Mouse (Mus musculus): ENCODE measurements at regions not wholly inside any gene's neighbourhood (a gene's known extent, or its start where the extent isn't known, plus 50 kb on each side); places are given as distances from the start of the nearest gene placed in this dataset.
"Not testable (repeated sequence)": the region's sequence is repeated elsewhere in the genome, so short reads cannot be mapped to it uniquely, and the experiment has no call there.

GRCm38 (mm10) chr16:69937514-69938194 is 74.1 kb upstream of the Speer2 start:
- H3K4me1 ChIP-seq (ENCODE audit: control insufficient read depth, insufficient read depth, low read length): no peaks in the 10 kb centered on the region
- WGBS: 79% methylated on average over 1 of the region's 1 CpGs
- no peak for DNase-seq
- H3K27ac ChIP-seq (ENCODE audit: insufficient read depth, low read length): no peak overlapping the region
- TF ChIP-seq POLR2A (IDR thresholded peaks at IDR 0.05; ENCODE audit: borderline replicate concordance, insufficient read depth, low read length) (no peak), CTCF (IDR thresholded peaks at IDR 0.05; ENCODE audit: borderline replicate concordance, insufficient read depth, low read depth, low read length) (no peak)
- H3K27me3 ChIP-seq (ENCODE audit: control insufficient read depth, insufficient read depth, low read length): no peaks in the 10 kb centered on the region
- H3K4me3 ChIP-seq (replicated peaks; ENCODE audit: insufficient read depth, low read depth, low read length): no peak overlapping the region

- DNase-seq: no peak
- Histone ChIP-seq H3K4me3 (replicated peaks; ENCODE audit: insufficient read depth, low read depth, low read length) (no peak overlapping the region), H3K27ac (ENCODE audit: insufficient read depth, low read length) (no peak overlapping the region), H3K4me1 (ENCODE audit: control insufficient read depth, insufficient read depth, low read length) (no peaks in the 10 kb centered on the region), H3K27me3 (ENCODE audit: control insufficient read depth, insufficient read depth, low read length) (no peaks in the 10 kb centered on the region)
- TF ChIP-seq CTCF (IDR thresholded peaks at IDR 0.05; ENCODE audit: borderline replicate concordance, insufficient read depth, low read depth, low read length): no peak
- no peak for TF ChIP-seq POLR2A (IDR thresholded peaks at IDR 0.05; ENCODE audit: borderline replicate concordance, insufficient read depth, low read length)
- 81% methylated on average over 1 of the region's 1 CpGs for WGBS
Observed at GRCm38 (mm10) chr16:69943635-69944034, 80.1 kb upstream of the Speer2 start.

DNA sequence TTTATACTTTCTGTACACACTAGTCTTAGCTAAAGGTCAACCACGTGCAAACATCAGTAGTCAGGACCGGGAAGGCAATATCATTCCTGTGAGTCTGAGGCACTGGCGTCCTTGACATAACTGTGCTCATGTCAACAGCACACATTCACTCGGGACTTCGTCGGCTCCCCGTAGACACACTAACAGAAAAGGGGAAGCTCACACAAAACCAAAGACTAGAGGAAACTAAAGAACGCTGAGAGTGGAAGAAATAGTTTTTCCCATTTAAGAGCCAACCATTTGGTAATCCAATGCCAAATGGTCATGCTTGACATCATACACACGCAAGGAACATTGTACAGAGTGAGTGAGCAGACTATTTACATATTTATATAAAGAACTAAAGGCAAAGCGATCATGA is 85.2 kb upstream of the Speer2 start:
- no peak for DNase-seq
- no peak for TF ChIP-seq CTCF (IDR thresholded peaks at IDR 0.05; ENCODE audit: borderline replicate concordance, insufficient read depth, low read depth, low read length)
- TF ChIP-seq POLR2A (IDR thresholded peaks at IDR 0.05; ENCODE audit: borderline replicate concordance, insufficient read depth, low read length): no peak
- Histone ChIP-seq H3K27ac (ENCODE audit: insufficient read depth, low read length) (no peak overlapping the region), H3K27me3 (ENCODE audit: control insufficient read depth, insufficient read depth, low read length) (no peaks in the 10 kb centered on the region), H3K4me3 (replicated peaks; ENCODE audit: insufficient read depth, low read depth, low read length) (no peak overlapping the region), H3K4me1 (ENCODE audit: control insufficient read depth, insufficient read depth, low read length) (no peaks in the 10 kb centered on the region)
- WGBS: 90% methylated on average over 10 of the region's 10 CpGs

DNA sequence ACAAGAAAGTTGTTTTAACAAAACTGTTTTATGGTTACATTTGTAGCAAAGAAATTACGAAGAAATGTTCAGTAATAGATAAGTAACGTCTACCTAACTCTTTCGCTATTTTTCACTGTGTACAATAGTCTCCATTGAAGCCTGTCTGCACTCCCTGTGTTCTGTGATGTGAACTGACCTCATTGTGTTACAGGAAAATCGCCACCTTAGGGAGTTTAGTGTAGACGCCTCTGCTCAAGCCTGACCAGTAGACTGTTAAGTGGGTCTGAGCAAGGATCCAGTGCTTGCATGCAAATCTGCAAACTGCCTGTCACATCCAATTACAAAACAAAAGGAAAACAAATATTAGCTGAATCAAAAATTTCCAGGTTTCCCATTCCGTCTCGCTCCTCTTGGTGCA is 85.8 kb upstream of the Speer2 start:
- Histone ChIP-seq H3K4me3 (replicated peaks; ENCODE audit: insufficient read depth, low read depth, low read length) (no peak overlapping the region), H3K4me1 (ENCODE audit: control insufficient read depth, insufficient read depth, low read length) (no peaks in the 10 kb centered on the region), H3K27ac (ENCODE audit: insufficient read depth, low read length) (no peak overlapping the region), H3K27me3 (ENCODE audit: control insufficient read depth, insufficient read depth, low read length) (no peaks in the 10 kb centered on the region)
- no peak for TF ChIP-seq POLR2A (IDR thresholded peaks at IDR 0.05; ENCODE audit: borderline replicate concordance, insufficient read depth, low read length)
- TF ChIP-seq CTCF (IDR thresholded peaks at IDR 0.05; ENCODE audit: borderline replicate concordance, insufficient read depth, low read depth, low read length): no peak
- DNase-seq: no peak
- WGBS: 85% methylated on average over 7 of the region's 7 CpGs

DNA sequence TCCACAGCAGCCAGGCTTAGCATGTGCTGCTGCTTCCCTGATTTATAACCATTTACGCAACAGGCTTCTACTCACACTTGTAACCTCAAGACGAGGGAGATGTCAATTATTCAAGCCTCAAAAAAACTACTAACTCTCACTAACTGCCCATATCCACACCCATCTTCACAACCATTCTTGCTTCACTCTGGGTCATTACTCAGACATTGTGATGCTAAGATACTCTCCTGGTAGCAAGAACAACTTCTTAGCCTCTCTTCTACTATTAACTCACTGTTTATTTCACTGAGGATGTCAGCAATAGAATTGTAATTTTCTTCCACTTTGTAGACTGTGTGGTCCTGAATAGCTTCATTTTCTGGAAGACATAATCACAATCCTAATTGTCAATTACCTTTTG is 88.0 kb upstream of the Speer2 start:
- H3K27ac ChIP-seq (ENCODE audit: insufficient read depth, low read length): no peak overlapping the region
- 81% methylated on average over 2 of the region's 2 CpGs for WGBS
- no peak for TF ChIP-seq POLR2A (IDR thresholded peaks at IDR 0.05; ENCODE audit: borderline replicate concordance, insufficient read depth, low read length)
- no peak for TF ChIP-seq CTCF (IDR thresholded peaks at IDR 0.05; ENCODE audit: borderline replicate concordance, insufficient read depth, low read depth, low read length)
- H3K4me3 ChIP-seq (replicated peaks; ENCODE audit: insufficient read depth, low read depth, low read length): no peak overlapping the region
- DNase-seq: no peak
- no peaks in the 10 kb centered on the region for H3K27me3 ChIP-seq (ENCODE audit: control insufficient read depth, insufficient read depth, low read length)
- no peaks in the 10 kb centered on the region for H3K4me1 ChIP-seq (ENCODE audit: control insufficient read depth, insufficient read depth, low read length)

GRCm38 (mm10) chr16:69966561-69966960 is 103.0 kb upstream of the Speer2 start:
- not testable (repeated sequence) for H3K4me1 ChIP-seq (ENCODE audit: control insufficient read depth, insufficient read depth, low read length); H3K27ac ChIP-seq (ENCODE audit: insufficient read depth, low read length); DNase-seq; H3K4me3 ChIP-seq (replicated peaks; ENCODE audit: insufficient read depth, low read depth, low read length); H3K27me3 ChIP-seq (ENCODE audit: control insufficient read depth, insufficient read depth, low read length)
- 88% methylated on average over 7 of the region's 7 CpGs for WGBS

DNA sequence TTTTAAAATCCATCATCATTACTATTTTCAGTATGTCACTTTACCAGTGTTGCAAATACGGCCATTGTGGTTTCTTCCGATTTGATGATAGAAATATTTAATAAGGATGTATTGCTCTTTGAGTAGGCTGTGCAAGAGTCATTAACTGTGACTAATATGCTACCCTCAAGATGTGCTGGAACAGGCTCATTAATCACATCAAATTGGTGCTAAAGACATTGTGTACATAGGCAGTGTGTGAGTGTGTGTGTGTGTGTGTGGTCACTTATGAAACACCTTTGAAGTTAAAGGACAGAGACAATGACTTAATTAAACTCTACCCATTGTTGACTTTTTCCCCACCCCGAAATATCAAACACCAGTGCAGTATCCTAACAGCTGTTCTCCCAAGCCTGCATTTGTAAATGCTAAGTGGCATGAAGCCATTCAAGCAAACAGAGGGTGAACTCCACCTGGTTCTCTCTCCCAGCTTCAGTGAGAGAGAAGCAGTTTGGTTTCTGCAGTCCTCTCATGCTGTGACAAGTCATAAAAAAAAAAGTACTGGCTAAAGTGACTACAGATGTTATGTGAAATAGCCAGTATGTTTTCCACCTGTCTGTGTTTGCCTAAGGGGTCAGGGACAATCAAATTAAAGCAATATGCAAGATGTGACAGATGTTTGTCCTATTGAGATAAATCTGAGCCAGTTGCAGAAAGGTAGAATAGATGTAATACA is 116.4 kb upstream of the Speer2 start:
- Histone ChIP-seq H3K27ac (ENCODE audit: insufficient read depth, low read length) (no peak overlapping the region), H3K4me3 (replicated peaks; ENCODE audit: insufficient read depth, low read depth, low read length) (no peak overlapping the region), H3K27me3 (ENCODE audit: control insufficient read depth, insufficient read depth, low read length) (no peaks in the 10 kb centered on the region), H3K4me1 (ENCODE audit: control insufficient read depth, insufficient read depth, low read length) (no peaks in the 10 kb centered on the region)
- WGBS: 63% methylated on average over 3 of the region's 3 CpGs
- TF ChIP-seq CTCF (IDR thresholded peaks at IDR 0.05; ENCODE audit: borderline replicate concordance, insufficient read depth, low read depth, low read length) (no peak), POLR2A (IDR thresholded peaks at IDR 0.05; ENCODE audit: borderline replicate concordance, insufficient read depth, low read length) (no peak)
- no peak for DNase-seq

DNA sequence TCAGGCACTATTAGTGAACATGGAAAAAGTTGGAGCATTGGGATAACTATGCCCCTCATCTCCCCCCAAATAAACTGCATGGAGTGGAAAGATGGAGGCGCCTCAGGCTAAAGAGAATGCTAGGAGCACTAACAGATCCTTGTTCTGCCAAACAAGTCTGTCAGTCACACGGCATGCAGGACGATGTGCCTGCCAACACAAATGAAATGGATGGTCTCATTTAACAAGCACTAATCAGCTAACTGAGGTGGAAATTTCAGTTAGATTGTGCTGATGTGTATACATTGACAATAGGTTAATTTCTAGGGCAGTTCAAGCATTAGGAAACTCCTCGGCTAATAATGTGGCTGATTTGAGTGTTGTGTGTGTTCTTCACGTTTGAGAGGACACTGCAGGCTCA is 120.8 kb upstream of the Speer2 start:
- Histone ChIP-seq H3K27ac (ENCODE audit: insufficient read depth, low read length) (no peak overlapping the region), H3K27me3 (ENCODE audit: control insufficient read depth, insufficient read depth, low read length) (no peaks in the 10 kb centered on the region), H3K4me3 (replicated peaks; ENCODE audit: insufficient read depth, low read depth, low read length) (no peak overlapping the region), H3K4me1 (ENCODE audit: control insufficient read depth, insufficient read depth, low read length) (no peaks in the 10 kb centered on the region)
- WGBS: 13% methylated on average over 5 of the region's 5 CpGs
- no peak for DNase-seq
- no peak for TF ChIP-seq CTCF (IDR thresholded peaks at IDR 0.05; ENCODE audit: borderline replicate concordance, insufficient read depth, low read depth, low read length)
- no peak for TF ChIP-seq POLR2A (IDR thresholded peaks at IDR 0.05; ENCODE audit: borderline replicate concordance, insufficient read depth, low read length)
